Mouse (Mus musculus): ENCODE measurements around the gene Aqp5. TPM values are rescaled to one million over a fixed set of nuclear protein-coding genes. Genes with fewer than 3 reads are reported as not detected.

The Aqp5 gene
- total and polyA plus RNA-seq, 3 experiments: not detected

- DNase-seq (ENCODE audit: low read depth, low spot score): no peak
- H3K9me3 ChIP-seq (replicated peaks; ENCODE audit: insufficient read depth, low read length): no peaks in the 10 kb centered on the region
- H3K9ac ChIP-seq (ENCODE audit: control insufficient read depth, low read depth, low read length, poor library complexity, severe bottlenecking): no peak overlapping the region
- no peaks in the 10 kb centered on the region for H3K79me2 ChIP-seq (ENCODE audit: control insufficient read depth, insufficient read depth, low read length, poor library complexity)
- no peaks in the 10 kb centered on the region for H3K36me3 ChIP-seq (ENCODE audit: control insufficient read depth in 1 of 2, insufficient read depth in 2 of 2, low read length in 2 of 2)
- no peak for TF ChIP-seq EP300 (IDR thresholded peaks at IDR 0.05; ENCODE audit: low read depth in 1 of 2, low read length in 2 of 2)
- no peak for TF ChIP-seq ZKSCAN1 (IDR thresholded peaks at IDR 0.05; ENCODE audit: low read depth, low read length)
- no peak for TF ChIP-seq ELF1 (IDR thresholded peaks at IDR 0.05; ENCODE audit: low read depth, low read length)
- TF ChIP-seq USF1 (IDR thresholded peaks at IDR 0.05; ENCODE audit: low read depth, low read length): no peak
- no peak for TF ChIP-seq UBTF (IDR thresholded peaks at IDR 0.05; ENCODE audit: borderline replicate concordance, insufficient read depth, low read depth, low read length)
- no peak for TF ChIP-seq SIN3A (IDR thresholded peaks at IDR 0.05; ENCODE audit: low read length)
- no peak for TF ChIP-seq HCFC1 (IDR thresholded peaks at IDR 0.05; ENCODE audit: low read depth, low read length)
- TF ChIP-seq ZNF384 (IDR thresholded peaks at IDR 0.05; ENCODE audit: low read depth, low read length): no peak
- no peak for TF ChIP-seq E2F4 (IDR thresholded peaks at IDR 0.05; ENCODE audit: borderline replicate concordance, low read depth, low read length)
- no peak for TF ChIP-seq POLR2AphosphoS5 (IDR thresholded peaks at IDR 0.05; ENCODE audit: borderline replicate concordance, low read depth, low read length)
- TF ChIP-seq POLR2AphosphoS2 (IDR thresholded peaks at IDR 0.05; ENCODE audit: low read length): no peak
- TF ChIP-seq CTCF (IDR thresholded peaks at IDR 0.05 in 2 of 3, conservative IDR thresholded peaks at IDR 0.05 in 1 of 3; ENCODE audit: control insufficient read depth in 1 of 3, insufficient read depth in 1 of 3, low read depth in 2 of 3, low read length in 3 of 3, poor library complexity in 1 of 3, severe bottlenecking in 1 of 3): no peak
- TF ChIP-seq GATA1 (IDR thresholded peaks at IDR 0.05; ENCODE audit: low read depth, low read length): no peak
- no peak for TF ChIP-seq TAL1 (IDR thresholded peaks at IDR 0.05; ENCODE audit: low read length)
- no peak overlapping the region for H3K27ac ChIP-seq (ENCODE audit: control insufficient read depth, low read depth, low read length)
- no peak overlapping the region for H3K4me3 ChIP-seq (ENCODE audit: control insufficient read depth in 1 of 2, insufficient read depth in 1 of 2, low read depth in 2 of 2, low read length in 2 of 2)
- H3K27me3 ChIP-seq (ENCODE audit: control insufficient read depth in 1 of 2, insufficient read depth in 2 of 2, low read length in 2 of 2): no peaks in the 10 kb centered on the region; a peak in 1 of 4 replicates
- H3K4me1 ChIP-seq (ENCODE audit: control insufficient read depth in 1 of 2, insufficient read depth in 2 of 2, low read length in 2 of 2): no peaks in the 10 kb centered on the region
These were observed 878 bp upstream of the Aqp5 start for GRCm38 (mm10) chr15:99589704-99590103.

DNA sequence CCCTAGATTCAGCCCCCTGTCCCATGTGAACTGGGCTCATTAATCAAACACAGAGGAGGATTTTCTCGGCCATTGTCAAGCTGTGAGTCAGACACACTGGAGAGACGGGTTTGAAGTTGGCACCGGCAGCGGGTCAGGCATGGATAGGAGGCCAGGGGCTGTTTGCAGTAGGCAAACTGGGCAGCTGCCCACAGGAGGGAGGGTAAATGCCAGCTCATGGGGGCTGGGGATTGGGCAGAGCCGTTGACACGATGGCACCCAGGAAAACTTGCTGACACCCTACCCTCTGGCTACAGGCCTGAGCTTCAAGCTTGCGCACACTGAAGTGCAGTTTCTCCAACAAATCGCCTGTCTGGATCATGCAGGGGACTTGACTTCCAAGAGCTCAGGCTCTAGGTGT is 1.6 kb downstream of the Aqp5 start:
- Histone ChIP-seq H3K27me3 (ENCODE audit: control insufficient read depth in 1 of 2, insufficient read depth in 2 of 2, low read length in 2 of 2) (no peaks in the 10 kb centered on the region), H3K9me3 (replicated peaks; ENCODE audit: insufficient read depth, low read length) (no peaks in the 10 kb centered on the region), H3K79me2 (ENCODE audit: control insufficient read depth, insufficient read depth, low read length, poor library complexity) (no peaks in the 10 kb centered on the region), H3K27ac (ENCODE audit: control insufficient read depth, low read depth, low read length) (no peak overlapping the region), H3K36me3 (ENCODE audit: control insufficient read depth in 1 of 2, insufficient read depth in 2 of 2, low read length in 2 of 2) (no peaks in the 10 kb centered on the region), H3K9ac (ENCODE audit: control insufficient read depth, low read depth, low read length, poor library complexity, severe bottlenecking) (no peak overlapping the region), H3K4me3 (ENCODE audit: control insufficient read depth in 1 of 2, insufficient read depth in 1 of 2, low read depth in 2 of 2, low read length in 2 of 2) (no peak overlapping the region), H3K4me1 (ENCODE audit: control insufficient read depth in 1 of 2, insufficient read depth in 2 of 2, low read length in 2 of 2) (no peaks in the 10 kb centered on the region)
- DNase-seq (ENCODE audit: low read depth, low spot score): no peak
- TF ChIP-seq EP300 (IDR thresholded peaks at IDR 0.05; ENCODE audit: low read depth in 1 of 2, low read length in 2 of 2): no peak
- TF ChIP-seq HCFC1 (IDR thresholded peaks at IDR 0.05; ENCODE audit: low read depth, low read length): no peak
- TF ChIP-seq SIN3A (IDR thresholded peaks at IDR 0.05; ENCODE audit: low read length): no peak
- TF ChIP-seq CHD1 (IDR thresholded peaks at IDR 0.05; ENCODE audit: low read depth, low read length): no peak
- no peak for TF ChIP-seq CHD2 (IDR thresholded peaks at IDR 0.05; ENCODE audit: low read length)
- TF ChIP-seq RAD21 (IDR thresholded peaks at IDR 0.05; ENCODE audit: low read depth, low read length): no peak
- TF ChIP-seq UBTF (IDR thresholded peaks at IDR 0.05; ENCODE audit: borderline replicate concordance, insufficient read depth, low read depth, low read length): no peak
- no peak for TF ChIP-seq MXI1 (IDR thresholded peaks at IDR 0.05; ENCODE audit: low read depth, low read length)
- no peak for TF ChIP-seq MAZ (IDR thresholded peaks at IDR 0.05; ENCODE audit: low read depth, low read length)
- TF ChIP-seq TCF12 (IDR thresholded peaks at IDR 0.05; ENCODE audit: low read depth, low read length): no peak
- TF ChIP-seq ZKSCAN1 (IDR thresholded peaks at IDR 0.05; ENCODE audit: low read depth, low read length): no peak
- TF ChIP-seq TBP (IDR thresholded peaks at IDR 0.05; ENCODE audit: low read depth, low read length): no peak
